Mouse (Mus musculus) myocyte (in vitro differentiated cells): ENCODE data around the gene Msh6.

Experiments used
- E2F4 ChIP-seq: IDR thresholded peaks from one replicate; pipeline ENCODE4 v1.6.1; 2011; ENCODE audit warnings: mild to moderate bottlenecking, control low read depth, moderate library complexity; ENCODE audit not compliant: insufficient read depth
- POLR2A ChIP-seq: IDR thresholded peaks from one replicate; pipeline ENCODE4 v1.6.1; 2011; ENCODE audit warnings: low read depth, mild to moderate bottlenecking, control low read depth, moderate library complexity; ENCODE audit not compliant: insufficient read length
- USF1 ChIP-seq: IDR thresholded peaks from one replicate; pipeline ENCODE4 v1.6.1; 2011; ENCODE audit warnings: low read depth, mild to moderate bottlenecking, control low read depth, moderate library complexity

GRCm38 (mm10) chr17:87948965-87949584 lies 25.8 kb upstream of the Msh6 start:
- no peak for TF ChIP-seq POLR2A
- TF ChIP-seq USF1, result no peak
- no peak for TF ChIP-seq E2F4
